Mouse (Mus musculus) midbrain, embryonic 15.5 days (tissue): ENCODE data around the gene Itga5. TPM values are rescaled to one million over a fixed set of nuclear protein-coding genes. Genes with fewer than 3 reads are reported as not detected.

Source experiments
- ATAC-seq: fragments of 200-750 bp; cut with Nextera tagmentation; replicated peaks from 2 replicates; pipeline ENCODE4 v1.8.0; 2017; ENCODE audit warnings: moderate TSS enrichment
- H3K27ac ChIP-seq: fragments of 300-500 bp; sonication (generic); 2 replicates; pipeline ENCODE4 v1.5.1; 2015; ENCODE audit warnings: mild to moderate bottlenecking, inconsistent platforms
- H3K27me3 ChIP-seq: fragments of 300-500 bp; sonication (generic); replicated peaks from 2 replicates; pipeline ENCODE4 v1.6.1; 2015; ENCODE audit warnings: inconsistent platforms
- H3K36me3 ChIP-seq: fragments of 300-500 bp; sonication (generic); replicated peaks from 2 replicates; pipeline ENCODE4 v1.6.1; 2015; ENCODE audit warnings: inconsistent platforms
- H3K4me1 ChIP-seq: fragments of 300-500 bp; sonication (generic); 2 replicates; pipeline ENCODE4 v1.6.1; 2015; ENCODE audit warnings: inconsistent platforms
- H3K4me2 ChIP-seq: fragments of 300-500 bp; sonication (generic); 2 replicates; pipeline ENCODE4 v1.6.1; 2015; ENCODE audit warnings: inconsistent platforms, mild to moderate bottlenecking, moderate library complexity
- H3K4me3 ChIP-seq: fragments of 300-500 bp; sonication (generic); 2 replicates; pipeline ENCODE4 v1.5.1; 2015; ENCODE audit warnings: mild to moderate bottlenecking, inconsistent platforms
- H3K9ac ChIP-seq: fragments of 300-500 bp; sonication (generic); 2 replicates; pipeline ENCODE4 v1.6.1; 2015; ENCODE audit warnings: mild to moderate bottlenecking, inconsistent platforms
- H3K9me3 ChIP-seq: fragments of 300-500 bp; sonication (generic); 2 replicates; pipeline ENCODE4 v1.6.1; 2016; ENCODE audit warnings: inconsistent platforms
- WGBS: fragments of 180-500 bp; shearing (Covaris S2); methylation state at CpG from one replicate; pipeline ENCODE4 v1.1.7; 2015; ENCODE audit warnings: mixed read lengths; 5-methylcytosine and 5-hydroxymethylcytosine counted together
- polyA plus RNA-seq: library from polyadenylated mRNA; unstranded; fragments of >200 nt; fragmentation: Nextera tagmentation; extraction: Ambion mirVana; gene quantifications from 2 replicates; pipeline ENCODE4 v1.2.1, GENCODE M21; 2015

The Itga5 gene
- polyA plus RNA-seq, 1 experiment from 2014 or later, result 7.3 TPM

DNA sequence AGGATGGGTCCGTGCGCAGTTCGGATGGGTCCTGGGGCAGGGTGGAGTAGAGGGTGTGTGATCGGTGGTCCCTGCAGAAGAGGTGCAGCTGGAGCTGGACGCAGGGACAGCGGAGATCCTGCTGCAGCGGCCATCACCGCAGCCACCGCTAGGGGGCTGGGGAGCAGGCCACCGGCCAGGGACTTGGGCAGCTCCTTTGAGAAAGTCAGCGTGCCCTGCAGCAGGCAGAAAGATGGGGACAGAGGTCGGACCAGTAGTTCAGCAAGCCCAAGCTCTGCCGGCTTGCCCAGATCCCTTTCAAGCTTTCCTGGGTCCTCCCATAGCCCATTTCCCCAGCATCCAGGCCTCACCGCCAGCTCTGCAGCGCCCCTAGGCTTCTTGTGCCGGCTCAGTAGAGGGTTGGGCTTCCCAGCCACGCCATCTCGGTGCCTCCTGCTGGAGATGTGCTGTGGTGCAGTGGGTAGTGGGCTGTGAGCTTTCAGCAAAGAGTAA lies 51.5 kb downstream of the Itga5 start:
- 3% methylated on average over 18 of the region's 18 CpGs for WGBS
- Histone ChIP-seq H3K27ac (peak overlapping the region; percentile 55), H3K9ac (no peak overlapping the region; the same call in 1 of the 2 replicates), H3K9me3 (no peaks in the 10 kb centered on the region), H3K4me1 (peaks cover 20% of the 10 kb centered on the region), H3K4me2 (peak overlapping the region; percentile 40), H3K36me3 (peaks cover 27% of the 10 kb centered on the region; the same call in 1 of the 2 replicates), H3K4me3 (no peak overlapping the region), H3K27me3 (no peaks in the 10 kb centered on the region)
- peak; percentile 64 for ATAC-seq

DNA sequence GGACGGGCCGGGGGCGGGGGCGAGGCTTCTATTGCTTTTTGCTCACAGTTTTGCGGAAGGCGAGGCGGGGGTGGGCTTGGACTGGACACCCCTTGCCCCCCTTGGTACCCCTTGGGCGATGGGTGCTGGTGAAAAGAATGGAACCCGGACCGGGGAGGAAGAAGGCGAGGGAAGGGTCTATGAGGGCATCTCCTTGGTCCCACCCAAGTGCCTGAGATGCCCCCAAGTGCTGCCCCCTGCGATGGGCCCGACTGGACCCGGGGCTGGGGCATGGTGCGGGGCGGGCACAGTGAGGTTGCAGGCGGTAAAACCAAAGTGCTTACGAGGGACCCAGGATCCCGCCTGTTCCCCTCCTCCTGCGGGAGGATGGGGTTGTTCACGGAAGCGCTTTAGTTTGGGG lies 52.4 kb downstream of the Itga5 start:
- Histone ChIP-seq H3K4me3 (no peak overlapping the region), H3K4me2 (peak overlapping the region; percentile 40; the same call in 1 of the 2 replicates), H3K36me3 (peaks cover 27% of the 10 kb centered on the region; the same call in 1 of the 2 replicates), H3K9ac (no peak overlapping the region), H3K4me1 (peaks cover 20% of the 10 kb centered on the region), H3K9me3 (no peaks in the 10 kb centered on the region), H3K27ac (0 out of 2 replicates have a peak overlapping the region, but pooled peaks have one; percentile 31), H3K27me3 (no peaks in the 10 kb centered on the region)
- no peak; the same call in 1 of the 2 replicates for ATAC-seq
- 36% methylated on average over 22 of the region's 22 CpGs for WGBS

DNA sequence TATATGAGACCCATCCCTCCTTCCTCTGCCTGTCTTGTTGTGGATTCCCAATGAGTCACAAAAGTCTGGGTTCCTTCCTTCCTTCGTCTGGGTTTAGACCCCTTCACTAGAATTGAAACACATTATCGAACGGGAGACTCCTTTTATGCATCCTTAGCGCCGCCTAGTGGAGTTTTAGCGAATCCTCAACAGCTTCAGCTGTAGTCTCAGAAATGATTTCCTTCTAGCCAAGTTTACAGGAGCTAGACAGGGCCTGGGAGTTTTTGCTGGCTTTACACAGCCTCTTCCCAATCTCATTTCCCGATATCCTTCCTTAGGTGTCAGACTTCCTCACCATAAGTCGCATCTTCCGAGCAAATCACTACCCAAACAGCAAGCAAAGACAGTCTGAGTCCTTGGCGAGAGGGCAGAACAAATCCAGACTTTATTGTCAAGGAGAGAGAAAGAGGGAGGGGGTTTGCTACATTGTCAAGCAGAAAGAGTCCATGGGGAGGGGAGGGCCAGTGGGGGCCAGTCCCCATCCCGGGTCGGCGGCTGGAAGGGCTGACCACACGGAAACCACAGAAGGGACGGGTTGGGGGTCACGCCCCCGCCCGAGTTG lies 53.0 kb downstream of the Itga5 start:
- peak overlapping the region; percentile 31; the same call in 1 of the 2 replicates for H3K27ac ChIP-seq
- no peak overlapping the region; the same call in 1 of the 2 replicates for H3K9ac ChIP-seq
- H3K4me2 ChIP-seq, result peak overlapping the region; percentile 40; the same call in 1 of the 2 replicates
- H3K36me3 ChIP-seq, result peaks cover 27% of the 10 kb centered on the region; the same call in 1 of the 2 replicates
- ATAC-seq, result no peak
- no peaks in the 10 kb centered on the region for H3K27me3 ChIP-seq
- peaks cover 20% of the 10 kb centered on the region for H3K4me1 ChIP-seq
- H3K9me3 ChIP-seq, result no peaks in the 10 kb centered on the region
- no peak overlapping the region for H3K4me3 ChIP-seq
- WGBS, result 11% methylated on average over 18 of the region's 18 CpGs

DNA sequence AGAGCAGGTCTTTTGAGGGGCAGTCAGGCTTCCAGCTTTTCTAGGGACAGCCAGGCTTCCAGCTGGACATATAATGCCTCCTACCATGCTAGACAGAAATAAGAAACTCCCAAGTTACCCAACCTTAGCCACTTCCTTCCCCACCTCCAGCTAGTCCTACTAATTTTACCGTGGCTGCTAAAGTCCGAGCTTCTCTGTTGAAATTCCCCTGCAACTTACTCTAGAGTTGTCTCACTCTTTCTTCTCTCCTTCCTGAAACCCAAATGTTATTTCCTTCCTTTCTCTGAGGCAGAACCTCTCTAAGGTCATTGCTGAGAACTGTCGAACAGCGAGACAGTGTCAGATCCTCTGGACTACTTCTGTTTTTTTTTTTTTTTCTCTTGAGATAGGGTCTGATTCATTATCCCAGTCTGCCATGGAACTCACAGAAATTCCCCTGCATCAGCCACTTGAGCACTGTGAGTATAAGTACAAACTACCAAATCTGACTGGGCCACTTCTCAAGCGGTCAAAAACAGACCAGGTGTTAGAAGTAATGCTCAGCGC lies 56.1 kb downstream of the Itga5 start, which contains the start of gene Gpr84:
Gene Gpr84, minus strand, starts transcription at position 248 of the 546 bp plus-strand sequence.
- Histone ChIP-seq H3K27me3 (no peaks in the 10 kb centered on the region), H3K4me2 (no peak within 1 kb of the TSS), H3K9ac (no peak within 1 kb of the TSS), H3K36me3 (0 out of 2 replicates have a peak, but pooled peaks cover under 1% of the 10 kb centered on the region), H3K4me1 (peaks cover 39% of the 10 kb centered on the region), H3K27ac (no peak within 1 kb of the TSS), H3K4me3 (no peak within 1 kb of the TSS), H3K9me3 (no peaks in the 10 kb centered on the region)
- ATAC-seq, result no peak
- 79% methylated on average over 6 of the region's 6 CpGs for WGBS

DNA sequence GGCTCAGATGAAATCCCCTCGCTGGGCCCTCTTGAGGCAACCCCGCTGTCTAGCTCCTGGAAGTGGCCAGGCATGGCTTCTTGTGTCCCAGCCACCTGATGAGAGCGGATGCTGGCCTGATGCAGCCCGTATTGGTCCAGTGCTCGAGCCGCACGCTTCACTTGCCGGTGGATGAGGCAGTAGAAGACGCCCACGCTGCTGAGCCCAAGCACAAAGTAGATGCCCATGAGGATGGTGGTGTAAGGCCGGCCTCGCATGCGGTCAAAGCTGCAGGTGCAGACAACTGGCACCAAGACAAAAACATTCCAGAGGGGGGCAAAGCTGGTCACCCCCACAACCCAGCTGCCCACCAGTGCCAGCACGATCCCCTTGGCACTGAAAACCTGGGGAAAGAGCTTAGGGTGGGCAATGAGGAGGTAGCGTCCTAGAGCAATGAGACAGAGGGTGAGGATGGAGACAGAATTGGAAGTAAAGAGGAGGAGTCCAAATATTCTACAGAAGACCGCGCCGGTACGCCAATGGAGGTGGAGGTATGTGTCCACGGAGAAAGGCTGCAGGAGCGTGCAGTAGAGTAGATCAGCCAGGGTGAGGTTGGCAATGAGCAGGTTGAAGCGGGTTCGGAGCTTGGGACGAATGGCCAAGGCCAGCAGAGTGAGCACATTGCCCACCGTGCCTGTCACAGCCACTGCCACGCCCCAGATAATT lies 57.5 kb downstream of the Itga5 start:
- peaks cover 32% of the 10 kb centered on the region for H3K4me1 ChIP-seq
- ATAC-seq, result no peak
- no peaks in the 10 kb centered on the region for H3K27me3 ChIP-seq
- 0 out of 2 replicates have a peak overlapping the region, but pooled peaks have one; percentile 4 for H3K9ac ChIP-seq
- H3K36me3 ChIP-seq, result no peaks in the 10 kb centered on the region
- H3K9me3 ChIP-seq, result no peaks in the 10 kb centered on the region
- H3K4me2 ChIP-seq, result peak overlapping the region; percentile 17; the same call in 1 of the 2 replicates
- WGBS, result 62% methylated on average over 26 of the region's 26 CpGs
- no peak overlapping the region for H3K4me3 ChIP-seq
- no peak overlapping the region for H3K27ac ChIP-seq

DNA sequence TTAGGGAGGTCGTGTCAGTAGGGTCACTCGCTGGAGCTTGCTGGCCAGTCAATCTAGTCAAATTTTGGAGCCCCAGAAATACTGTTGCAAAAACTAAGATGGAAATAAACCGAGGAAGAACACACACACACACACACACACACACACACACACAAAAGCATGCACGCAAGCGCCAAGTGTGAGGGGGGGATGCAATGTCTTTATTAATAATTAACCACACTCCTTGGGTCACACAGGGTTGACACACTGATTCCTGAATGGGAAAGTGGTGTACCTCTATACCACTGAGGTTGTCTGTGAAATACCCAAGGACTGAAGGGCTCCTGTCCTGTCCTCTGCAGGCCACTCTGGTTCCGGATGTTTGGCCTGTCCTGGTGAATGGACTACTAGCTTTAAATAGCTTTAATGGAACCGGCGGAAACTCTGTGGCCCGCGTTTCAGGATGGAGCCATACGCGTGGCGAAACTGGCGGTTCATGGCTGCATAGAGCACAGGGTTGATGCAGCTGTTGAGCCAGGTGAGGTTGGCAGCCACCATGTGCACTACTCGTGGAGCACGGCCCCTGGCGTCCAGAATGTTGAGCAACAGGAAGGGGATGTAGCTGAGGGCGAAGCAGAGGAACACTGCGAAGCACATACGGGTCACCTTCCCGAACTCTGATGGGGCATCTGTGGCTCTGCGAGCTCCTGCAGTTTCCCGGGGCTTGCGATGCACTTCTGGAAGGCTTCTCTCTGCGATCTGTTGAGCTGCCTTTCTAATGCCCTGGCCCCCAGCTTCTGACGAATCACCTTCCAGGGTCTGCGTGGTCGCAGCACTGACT lies 58.3 kb downstream of the Itga5 start:
- Histone ChIP-seq H3K27ac (no peak overlapping the region), H3K9me3 (no peaks in the 10 kb centered on the region), H3K4me2 (peak overlapping the region; percentile 17; the same call in 1 of the 2 replicates), H3K36me3 (no peaks in the 10 kb centered on the region), H3K4me1 (peaks cover 35% of the 10 kb centered on the region), H3K27me3 (no peaks in the 10 kb centered on the region), H3K4me3 (no peak overlapping the region), H3K9ac (0 out of 2 replicates have a peak overlapping the region, but pooled peaks have one; percentile 4)
- 45% methylated on average over 28 of the region's 28 CpGs for WGBS
- no peak for ATAC-seq

DNA sequence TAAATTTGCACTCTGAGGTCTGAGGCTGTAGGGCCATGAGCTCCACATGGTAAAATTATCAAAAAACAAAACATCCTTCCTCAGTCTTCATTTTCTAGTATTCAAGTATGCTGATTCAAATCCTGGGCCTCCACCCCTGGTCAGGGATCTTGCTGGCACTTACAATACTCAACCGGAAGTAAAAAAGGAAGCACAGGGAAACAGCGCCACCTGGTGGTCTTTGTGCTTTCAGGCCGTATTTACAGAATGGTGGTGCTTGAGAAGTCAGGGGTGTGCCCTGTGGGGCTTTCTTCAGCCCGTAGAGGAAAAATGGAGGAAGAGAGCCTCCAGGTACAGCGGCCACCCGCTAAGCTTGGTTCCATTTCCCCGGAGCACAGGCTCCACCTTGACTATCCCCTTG lies 59.4 kb downstream of the Itga5 start:
- H3K4me3 ChIP-seq, result no peak overlapping the region
- WGBS, result under 1% methylated on average over 7 of the region's 7 CpGs
- ATAC-seq, result no peak
- H3K27ac ChIP-seq, result peak overlapping the region; percentile 98
- H3K36me3 ChIP-seq, result no peaks in the 10 kb centered on the region
- peaks cover 46% of the 10 kb centered on the region for H3K4me1 ChIP-seq
- peak overlapping the region; percentile 11; the same call in 1 of the 2 replicates for H3K4me2 ChIP-seq
- no peaks in the 10 kb centered on the region for H3K27me3 ChIP-seq
- no peaks in the 10 kb centered on the region for H3K9me3 ChIP-seq
- no peak overlapping the region for H3K9ac ChIP-seq

DNA sequence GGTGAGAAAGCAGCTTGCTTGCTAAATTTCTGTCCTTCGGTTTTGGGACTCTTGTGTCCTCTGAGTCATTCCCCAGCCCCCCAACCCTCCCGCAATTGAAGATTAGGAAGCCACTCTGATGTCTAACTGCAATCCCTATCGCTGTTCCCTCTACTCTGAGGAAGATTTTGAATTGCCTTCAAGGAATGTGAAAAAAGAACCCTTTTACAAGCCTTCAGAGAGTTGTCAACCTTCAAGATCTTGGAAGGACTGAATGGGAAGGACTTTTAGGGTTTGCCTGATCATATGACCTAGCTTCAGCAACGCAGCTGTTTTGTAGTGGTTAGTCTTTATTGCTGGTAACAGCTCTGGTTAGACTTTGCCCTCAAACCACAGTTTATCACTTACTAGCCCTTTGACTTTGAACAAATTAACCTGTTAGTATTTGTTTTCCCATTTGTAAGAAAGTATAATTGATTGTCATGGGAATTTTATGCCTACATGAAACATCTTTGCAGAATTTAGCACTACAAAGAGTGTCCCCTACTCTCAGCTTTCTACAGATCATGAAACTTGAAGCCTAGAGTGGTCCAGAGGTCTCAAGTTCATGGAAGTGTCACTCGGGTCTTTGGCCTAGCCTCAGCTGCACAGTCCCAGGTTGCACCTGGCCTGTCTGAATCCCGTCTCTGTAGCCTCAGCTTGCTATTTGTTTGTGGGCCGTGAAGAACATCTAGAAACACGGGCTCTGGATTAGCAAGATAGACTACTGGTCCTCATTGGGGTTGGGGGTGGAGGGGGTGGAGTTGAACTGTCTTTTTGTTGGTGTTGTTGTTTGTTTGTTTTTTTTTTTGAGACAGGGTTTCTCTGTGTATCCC lies 60.5 kb downstream of the Itga5 start:
- H3K27ac ChIP-seq, result peak overlapping the region; percentile 98
- ATAC-seq, result no peak
- H3K4me1 ChIP-seq, result peaks cover 57% of the 10 kb centered on the region
- H3K27me3 ChIP-seq, result no peaks in the 10 kb centered on the region
- H3K36me3 ChIP-seq, result no peaks in the 10 kb centered on the region
- H3K4me3 ChIP-seq, result peak overlapping the region; percentile 37
- peak overlapping the region; percentile 61 for H3K9ac ChIP-seq
- H3K4me2 ChIP-seq, result peak overlapping the region; percentile 67
- 33% methylated on average over 8 of the region's 8 CpGs for WGBS
- H3K9me3 ChIP-seq, result no peaks in the 10 kb centered on the region

DNA sequence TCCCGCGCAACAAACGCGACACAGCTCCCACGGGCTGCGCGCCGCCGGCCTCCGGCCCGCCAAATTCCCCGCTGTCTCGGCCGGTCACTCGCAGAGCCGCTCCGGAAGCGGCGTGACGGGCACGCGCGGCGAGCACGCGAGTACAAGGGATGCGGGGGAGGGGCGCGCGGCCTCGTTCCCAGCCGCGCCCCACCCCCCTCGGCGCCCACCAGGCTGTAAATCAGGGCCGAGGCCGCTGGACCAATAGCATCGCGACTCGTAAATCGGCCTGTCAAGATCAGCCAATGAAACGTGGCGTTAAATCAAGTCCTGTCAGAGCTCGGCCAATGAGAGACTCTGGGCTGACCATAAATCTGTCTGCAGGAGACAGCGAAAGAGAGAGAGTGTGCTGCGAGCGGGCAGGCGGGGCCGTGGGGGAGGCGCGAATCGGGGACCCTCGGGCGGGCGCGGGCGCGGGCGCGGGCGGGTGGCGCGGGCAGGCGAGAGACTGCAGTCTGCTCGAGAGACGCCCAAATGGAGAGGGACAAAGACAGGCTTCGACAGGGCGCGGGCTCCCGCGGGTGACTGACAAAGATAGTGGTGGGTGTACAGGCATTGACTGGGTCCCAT lies 61.4 kb downstream of the Itga5 start:
- Histone ChIP-seq H3K9ac (peak overlapping the region; percentile 61), H3K4me3 (peak overlapping the region; percentile 40), H3K4me2 (peak overlapping the region; percentile 68), H3K4me1 (peaks cover 65% of the 10 kb centered on the region), H3K27me3 (no peaks in the 10 kb centered on the region), H3K9me3 (no peaks in the 10 kb centered on the region), H3K36me3 (no peaks in the 10 kb centered on the region), H3K27ac (peak overlapping the region; percentile 98)
- under 1% methylated on average over 71 of the region's 71 CpGs for WGBS
- peak; percentile 96 for ATAC-seq

DNA sequence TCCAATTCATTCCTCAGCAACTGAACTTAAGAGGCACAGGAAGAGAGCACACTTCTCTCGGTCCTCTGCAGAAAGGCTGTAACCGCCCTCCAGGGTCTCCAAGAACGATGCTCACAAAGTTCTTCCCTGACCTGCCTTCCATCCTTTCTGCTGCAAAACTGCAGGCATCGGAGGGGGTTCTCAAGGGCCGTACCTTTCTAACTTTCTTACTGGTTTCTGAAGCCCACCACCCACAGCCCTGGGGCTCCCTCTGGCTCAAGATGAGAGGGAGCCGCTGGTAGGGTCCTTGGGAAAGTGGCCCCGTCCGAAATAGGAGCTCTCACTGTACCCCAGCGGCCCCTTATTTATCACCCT lies 62.0 kb downstream of the Itga5 start:
- peak overlapping the region; percentile 98 for H3K27ac ChIP-seq
- peak; percentile 7 for ATAC-seq
- peaks cover 71% of the 10 kb centered on the region for H3K4me1 ChIP-seq
- no peaks in the 10 kb centered on the region for H3K27me3 ChIP-seq
- H3K9me3 ChIP-seq, result no peaks in the 10 kb centered on the region
- H3K4me3 ChIP-seq, result peak overlapping the region; percentile 40
- under 1% methylated on average over 9 of the region's 9 CpGs for WGBS
- peak overlapping the region; percentile 68 for H3K4me2 ChIP-seq
- peak overlapping the region; percentile 54 for H3K9ac ChIP-seq
- H3K36me3 ChIP-seq, result no peaks in the 10 kb centered on the region
